Mouse (Mus musculus): ENCODE data around the gene Ndnf. TPM values are rescaled to one million over a fixed set of nuclear protein-coding genes. Genes with fewer than 3 reads are reported as not detected.

Gene Ndnf
- not detected in 2 replicates for polyA plus RNA-seq (2012)

DNA sequence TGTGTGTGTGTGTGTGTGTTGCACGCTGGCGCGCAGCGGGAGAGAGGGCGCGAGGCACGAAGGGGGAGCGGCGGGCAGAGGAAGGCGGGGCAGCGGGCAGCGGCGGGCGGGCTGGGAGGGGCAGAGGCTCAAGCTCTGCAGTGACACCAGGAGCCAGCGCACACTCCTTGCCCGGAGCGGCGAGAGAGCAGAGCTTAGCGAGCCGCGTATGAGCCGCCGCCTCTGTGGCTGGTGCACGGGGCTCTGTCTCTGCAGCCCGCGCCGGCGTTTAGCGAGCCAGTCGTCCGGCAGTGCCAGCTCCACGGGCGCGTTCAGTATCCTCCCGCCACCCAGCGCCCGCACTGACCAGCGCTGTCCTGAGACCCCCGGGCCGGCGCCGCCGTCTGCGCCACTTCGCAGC is at the start of gene Ndnf:
Gene Ndnf (plus strand): TSS at position 140 of the 400 bp plus-strand sequence.
- peaks cover 60% of the 10 kb centered on the region for H3K27me3 ChIP-seq (ENCODE audit: control insufficient read depth)
- peak within 1 kb of the TSS; percentile 24 for H3K4me3 ChIP-seq (replicated peaks)
- H3K36me3 ChIP-seq (ENCODE audit: control insufficient read depth) = no peaks in the 10 kb centered on the region
- no peaks in the 10 kb centered on the region; the same call in 1 of the 2 replicates for H3K9me3 ChIP-seq (ENCODE audit: control insufficient read depth, low read length)
- no peak for TF ChIP-seq GATA1 (IDR thresholded peaks at IDR 0.05; ENCODE audit: low read length)
- no peak for TF ChIP-seq TAL1 (IDR thresholded peaks at IDR 0.05; ENCODE audit: low read length)
- peaks cover 2% of the 10 kb centered on the region; the same call in 1 of the 2 replicates for H3K4me1 ChIP-seq (ENCODE audit: control insufficient read depth)

DNA sequence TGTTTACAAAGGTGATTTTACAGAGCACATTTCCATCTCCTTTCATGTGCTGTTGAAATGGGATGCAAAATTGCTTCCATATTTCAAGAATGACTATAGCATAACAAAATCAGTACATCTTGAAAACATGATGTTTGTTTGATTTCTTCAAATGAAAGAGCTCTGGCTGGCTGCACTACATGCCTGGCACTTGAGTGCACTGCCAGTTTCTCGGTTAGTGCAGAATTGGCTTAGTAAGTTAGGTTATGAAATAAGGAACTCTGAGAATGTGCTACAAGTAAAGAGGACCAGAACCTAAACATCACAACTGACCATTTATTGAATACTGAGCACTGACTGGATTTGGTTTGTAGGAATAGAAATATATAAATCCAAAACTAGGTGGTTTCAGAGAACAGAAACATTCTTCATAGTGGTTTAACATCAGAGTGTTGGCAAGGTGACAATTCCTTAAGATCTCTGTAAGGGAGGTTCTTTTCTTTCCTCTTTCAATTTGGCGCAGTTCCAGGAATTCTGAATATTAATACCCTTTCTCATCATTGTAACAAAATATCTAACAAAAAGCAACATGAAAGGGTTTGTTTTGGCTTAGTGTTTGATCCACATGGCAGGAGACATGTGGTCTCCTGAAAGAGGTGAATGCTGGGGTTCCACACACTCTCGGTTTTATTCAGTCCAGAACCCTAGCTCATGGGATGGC is 48.2 kb upstream of the Ndnf start:
- TF ChIP-seq GATA1 (IDR thresholded peaks at IDR 0.05; ENCODE audit: low read length) = no peak
- H3K4me1 ChIP-seq (ENCODE audit: control insufficient read depth) = no peaks in the 10 kb centered on the region
- no peaks in the 10 kb centered on the region for H3K9me3 ChIP-seq (ENCODE audit: control insufficient read depth, low read length)
- no peaks in the 10 kb centered on the region for H3K36me3 ChIP-seq (ENCODE audit: control insufficient read depth)
- H3K4me3 ChIP-seq (replicated peaks) = no peak overlapping the region
- no peaks in the 10 kb centered on the region for H3K27me3 ChIP-seq (ENCODE audit: control insufficient read depth)

DNA sequence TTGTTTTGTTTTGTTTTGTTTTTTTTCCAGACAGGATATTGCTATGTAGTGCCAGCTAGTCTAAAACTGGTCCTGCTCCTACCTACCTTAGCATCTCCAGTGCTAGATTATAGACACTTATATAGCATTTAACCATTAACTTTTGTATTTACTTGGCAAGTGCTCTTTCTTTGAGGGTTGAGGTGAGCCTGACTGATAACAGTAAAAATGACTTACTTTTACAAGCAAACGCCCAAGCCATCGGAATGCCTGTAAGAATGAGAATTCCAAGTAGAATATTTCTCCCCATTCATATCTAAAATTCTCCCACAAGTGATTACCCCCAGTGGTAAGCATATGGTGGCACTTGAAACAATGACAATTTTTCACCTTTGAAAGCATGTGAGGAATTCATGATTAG is 40.8 kb upstream of the Ndnf start:
- peaks cover 4% of the 10 kb centered on the region for H3K9me3 ChIP-seq (ENCODE audit: control insufficient read depth, low read length)
- no peak overlapping the region for H3K4me3 ChIP-seq (replicated peaks)
- TF ChIP-seq GATA1 (IDR thresholded peaks at IDR 0.05; ENCODE audit: low read length) = no peak
- no peak for TF ChIP-seq TAL1 (IDR thresholded peaks at IDR 0.05; ENCODE audit: low read length)
- H3K36me3 ChIP-seq (ENCODE audit: control insufficient read depth) = no peaks in the 10 kb centered on the region
- H3K27me3 ChIP-seq (ENCODE audit: control insufficient read depth) = no peaks in the 10 kb centered on the region
- no peaks in the 10 kb centered on the region for H3K4me1 ChIP-seq (ENCODE audit: control insufficient read depth)

DNA sequence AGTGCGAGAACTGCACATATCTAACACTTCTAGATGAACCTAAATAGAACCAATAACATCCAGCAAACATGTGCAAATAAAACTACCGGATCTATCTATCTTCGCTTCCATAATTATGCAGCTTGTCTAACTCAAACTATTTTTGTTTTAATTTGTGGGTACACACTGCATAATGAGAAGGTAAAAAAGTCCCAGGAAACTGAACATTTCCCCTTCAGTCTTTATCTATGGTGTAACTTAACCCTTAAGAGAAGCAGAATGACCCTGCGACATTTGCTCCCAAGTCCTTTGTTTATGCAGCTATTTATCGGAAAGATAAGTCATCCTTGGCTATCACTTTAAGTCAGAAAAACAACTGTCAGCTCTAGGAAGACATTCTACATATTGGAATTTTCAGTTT is 39.2 kb upstream of the Ndnf start:
- H3K4me3 ChIP-seq (replicated peaks) = no peak overlapping the region
- no peaks in the 10 kb centered on the region for H3K27me3 ChIP-seq (ENCODE audit: control insufficient read depth)
- no peaks in the 10 kb centered on the region for H3K36me3 ChIP-seq (ENCODE audit: control insufficient read depth)
- TF ChIP-seq GATA1 (IDR thresholded peaks at IDR 0.05; ENCODE audit: low read length) = no peak
- no peak for TF ChIP-seq TAL1 (IDR thresholded peaks at IDR 0.05; ENCODE audit: low read length)
- H3K9me3 ChIP-seq (ENCODE audit: control insufficient read depth, low read length) = peaks cover 4% of the 10 kb centered on the region
- no peaks in the 10 kb centered on the region for H3K4me1 ChIP-seq (ENCODE audit: control insufficient read depth)

DNA sequence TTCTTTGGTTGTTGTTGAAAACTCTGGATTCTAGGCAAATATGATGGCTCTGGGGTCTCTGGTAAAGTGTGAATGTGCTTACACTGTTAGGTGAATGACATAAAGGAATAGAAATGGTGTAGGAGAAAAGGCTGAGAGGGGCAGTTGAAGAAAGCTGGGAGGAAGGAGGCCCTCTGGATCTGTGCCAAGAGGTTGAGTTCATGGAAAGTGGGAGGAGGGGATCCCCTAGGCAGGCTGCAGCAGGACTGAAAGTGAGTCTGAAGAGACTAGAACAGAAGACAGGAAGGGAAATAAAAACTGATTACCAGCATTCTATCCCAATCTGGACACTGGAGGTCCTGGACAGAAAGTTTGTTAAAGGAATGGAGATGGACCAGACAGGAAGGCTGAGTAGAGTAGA is 29.0 kb upstream of the Ndnf start:
- no peak for TF ChIP-seq TAL1 (IDR thresholded peaks at IDR 0.05; ENCODE audit: low read length)
- no peak for TF ChIP-seq GATA1 (IDR thresholded peaks at IDR 0.05; ENCODE audit: low read length)
- Histone ChIP-seq H3K9me3 (ENCODE audit: control insufficient read depth, low read length) (no peaks in the 10 kb centered on the region), H3K27me3 (ENCODE audit: control insufficient read depth) (no peaks in the 10 kb centered on the region), H3K4me1 (ENCODE audit: control insufficient read depth) (no peaks in the 10 kb centered on the region), H3K36me3 (ENCODE audit: control insufficient read depth) (no peaks in the 10 kb centered on the region), H3K4me3 (replicated peaks) (no peak overlapping the region)

DNA sequence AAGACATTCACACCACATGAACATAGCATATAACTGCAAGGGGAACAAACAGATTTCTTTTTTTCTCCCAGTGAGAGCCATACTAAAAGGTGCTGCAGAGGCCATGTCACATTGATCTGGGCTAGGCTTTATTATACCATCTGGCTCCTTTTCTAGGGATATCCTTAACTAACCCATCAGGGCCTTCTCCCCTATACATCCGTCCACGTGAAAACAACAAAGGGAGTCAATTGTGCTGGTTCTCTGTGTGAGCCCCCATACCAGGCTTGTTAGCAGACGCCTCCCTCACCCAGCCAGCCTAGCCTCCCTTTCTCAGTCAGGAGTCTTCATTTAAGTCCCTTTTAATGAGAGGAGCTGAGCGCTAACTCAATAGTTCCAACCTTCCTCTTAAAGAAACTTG is 27.3 kb upstream of the Ndnf start:
- Histone ChIP-seq H3K36me3 (ENCODE audit: control insufficient read depth) (no peaks in the 10 kb centered on the region), H3K4me3 (replicated peaks) (no peak overlapping the region), H3K27me3 (ENCODE audit: control insufficient read depth) (no peaks in the 10 kb centered on the region), H3K4me1 (ENCODE audit: control insufficient read depth) (no peaks in the 10 kb centered on the region), H3K9me3 (ENCODE audit: control insufficient read depth, low read length) (no peaks in the 10 kb centered on the region)
- TF ChIP-seq GATA1 (IDR thresholded peaks at IDR 0.05; ENCODE audit: low read length) (no peak), TAL1 (IDR thresholded peaks at IDR 0.05; ENCODE audit: low read length) (no peak)

DNA sequence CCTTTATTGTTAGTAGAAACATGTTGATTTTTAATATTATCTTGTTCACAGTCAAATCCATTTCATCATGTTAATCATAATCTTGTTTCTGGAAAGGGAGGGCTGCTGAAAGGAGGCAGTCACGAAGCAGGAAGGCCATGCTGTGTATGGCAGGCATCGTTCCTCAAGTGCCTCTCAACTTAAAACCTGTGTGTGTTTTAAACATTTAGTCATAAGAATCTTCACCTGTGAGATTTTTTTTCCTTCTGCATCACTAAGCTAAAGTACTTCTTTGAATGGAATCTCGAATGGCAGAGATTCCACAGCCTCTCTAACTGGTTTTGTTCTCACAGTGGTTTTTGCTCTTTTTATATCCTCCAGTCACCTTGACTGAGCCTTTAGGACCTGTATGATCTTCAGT is 25.0 kb upstream of the Ndnf start:
- Histone ChIP-seq H3K36me3 (ENCODE audit: control insufficient read depth) (no peaks in the 10 kb centered on the region), H3K27me3 (ENCODE audit: control insufficient read depth) (no peaks in the 10 kb centered on the region), H3K9me3 (ENCODE audit: control insufficient read depth, low read length) (no peaks in the 10 kb centered on the region), H3K4me1 (ENCODE audit: control insufficient read depth) (no peaks in the 10 kb centered on the region), H3K4me3 (replicated peaks) (no peak overlapping the region)
- TF ChIP-seq GATA1 (IDR thresholded peaks at IDR 0.05; ENCODE audit: low read length) (no peak), TAL1 (IDR thresholded peaks at IDR 0.05; ENCODE audit: low read length) (no peak)

DNA sequence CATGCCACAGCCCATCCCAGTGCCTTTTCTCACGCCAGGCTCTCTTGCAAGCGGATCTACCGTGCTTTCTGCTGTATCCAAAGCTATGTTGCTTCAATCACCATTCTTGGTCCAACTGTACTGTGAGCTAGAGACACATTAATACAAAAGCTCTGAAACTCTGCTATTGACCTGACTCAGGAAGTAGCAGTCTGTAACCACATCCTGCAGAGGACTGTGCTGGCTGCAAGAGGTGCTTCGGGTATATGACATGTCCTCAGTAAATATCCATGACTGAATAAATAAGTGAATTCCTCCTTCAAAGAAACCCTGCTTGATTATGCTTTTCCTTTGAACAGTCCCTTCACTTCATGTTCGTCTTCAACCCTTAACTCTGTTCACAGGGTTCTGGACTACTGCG is 23.7 kb upstream of the Ndnf start:
- H3K9me3 ChIP-seq (ENCODE audit: control insufficient read depth, low read length) = no peaks in the 10 kb centered on the region
- no peaks in the 10 kb centered on the region for H3K36me3 ChIP-seq (ENCODE audit: control insufficient read depth)
- no peaks in the 10 kb centered on the region for H3K27me3 ChIP-seq (ENCODE audit: control insufficient read depth)
- TF ChIP-seq TAL1 (IDR thresholded peaks at IDR 0.05; ENCODE audit: low read length) (no peak), GATA1 (IDR thresholded peaks at IDR 0.05; ENCODE audit: low read length) (no peak)
- H3K4me3 ChIP-seq (replicated peaks) = no peak overlapping the region
- H3K4me1 ChIP-seq (ENCODE audit: control insufficient read depth) = no peaks in the 10 kb centered on the region

DNA sequence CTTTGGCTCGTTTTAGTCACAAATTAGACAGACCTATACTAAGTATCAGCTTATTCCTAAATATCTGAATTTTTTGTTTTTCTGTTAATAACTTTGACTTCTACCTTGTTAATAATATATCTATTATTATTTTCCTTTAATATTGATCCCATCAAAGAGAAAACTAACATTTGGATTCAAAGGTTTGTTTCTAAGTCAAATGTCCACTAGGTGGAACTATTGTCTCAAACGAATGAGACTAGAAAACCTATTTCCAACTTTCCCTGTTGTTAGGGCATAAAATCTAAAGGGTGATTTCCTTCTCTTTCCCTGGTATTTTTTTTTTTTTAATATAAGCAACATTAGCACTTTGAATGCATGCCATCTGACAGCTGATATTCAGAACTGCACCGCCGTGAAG is 20.0 kb upstream of the Ndnf start:
- H3K9me3 ChIP-seq (ENCODE audit: control insufficient read depth, low read length) = no peaks in the 10 kb centered on the region
- no peaks in the 10 kb centered on the region for H3K36me3 ChIP-seq (ENCODE audit: control insufficient read depth)
- no peak overlapping the region for H3K4me3 ChIP-seq (replicated peaks)
- no peaks in the 10 kb centered on the region for H3K27me3 ChIP-seq (ENCODE audit: control insufficient read depth)
- no peaks in the 10 kb centered on the region for H3K4me1 ChIP-seq (ENCODE audit: control insufficient read depth)
- TF ChIP-seq GATA1 (IDR thresholded peaks at IDR 0.05; ENCODE audit: low read length) (no peak), TAL1 (IDR thresholded peaks at IDR 0.05; ENCODE audit: low read length) (no peak)

DNA sequence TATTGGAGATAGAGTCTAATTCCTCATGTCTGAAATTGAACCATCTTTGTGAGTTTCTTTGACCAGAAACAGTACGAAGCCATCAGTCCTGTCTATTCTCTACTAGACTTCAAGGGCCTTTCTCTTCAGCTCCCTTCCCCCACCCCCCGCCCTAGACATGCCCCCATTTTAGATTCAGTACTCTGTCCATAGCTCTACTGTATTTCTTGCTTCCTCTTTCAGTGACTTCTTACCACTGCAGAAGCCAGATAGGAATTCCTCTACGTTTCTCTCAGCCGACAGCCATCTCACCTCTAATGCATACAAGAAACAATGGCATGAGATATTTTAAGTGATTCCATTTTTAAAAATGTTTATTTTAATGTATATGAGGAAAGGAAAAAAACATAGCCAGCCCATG is 10.1 kb upstream of the Ndnf start:
- Histone ChIP-seq H3K4me1 (ENCODE audit: control insufficient read depth) (no peaks in the 10 kb centered on the region), H3K36me3 (ENCODE audit: control insufficient read depth) (no peaks in the 10 kb centered on the region)
- TF ChIP-seq GATA1 (IDR thresholded peaks at IDR 0.05; ENCODE audit: low read length) (no peak), TAL1 (IDR thresholded peaks at IDR 0.05; ENCODE audit: low read length) (no peak)

More for the DNA sequence above, 10.1 kb upstream of the Ndnf start:
- Histone ChIP-seq H3K9me3 (ENCODE audit: control insufficient read depth, low read length) (no peaks in the 10 kb centered on the region), H3K27me3 (ENCODE audit: control insufficient read depth) (no peaks in the 10 kb centered on the region), H3K4me3 (replicated peaks) (no peak overlapping the region)

Data from erythroblast, embryonic 14.5 days (primary cell).